Mouse (Mus musculus) liver, postnatal 0 days (tissue): ENCODE measurements around the gene Gm20388.

Source experiments
- CTCF ChIP-seq: sonication (generic); IDR thresholded peaks from 2 replicates; pipeline ENCODE4 v1.5.1; 2016; ENCODE audit warnings: antibody characterized with exemption, low read depth
- EP300 ChIP-seq: IDR thresholded peaks from 2 replicates; pipeline ENCODE4 v1.6.1; 2016; ENCODE audit warnings: antibody characterized with exemption, low read depth, mild to moderate bottlenecking

DNA sequence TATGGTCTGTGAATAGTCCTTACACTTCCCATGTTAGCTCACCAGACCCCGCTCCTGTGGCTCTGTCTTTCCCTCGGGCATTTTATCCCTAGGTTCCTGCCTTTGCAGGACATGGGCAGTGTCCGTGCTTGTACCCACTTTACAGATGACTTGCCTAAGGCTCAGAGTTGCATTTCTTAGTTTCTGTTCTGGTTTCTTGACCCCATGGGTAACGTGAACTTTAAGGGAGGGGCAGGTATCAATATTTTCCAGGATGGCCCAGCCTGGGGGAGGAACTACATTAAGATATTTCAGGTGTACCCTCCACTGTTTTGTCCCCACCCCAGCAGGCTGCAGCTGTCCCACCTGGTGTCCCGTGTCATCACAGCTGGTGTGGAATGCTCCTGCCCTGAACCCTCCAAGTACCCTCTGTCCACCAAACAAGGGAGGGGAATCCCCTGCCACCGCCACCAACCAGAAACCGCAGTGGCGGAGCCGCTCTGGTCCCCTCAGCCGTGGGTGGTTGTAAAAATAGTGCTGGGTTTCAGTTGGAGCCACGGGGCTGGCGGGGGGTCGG is 353.8 kb downstream of the Gm20388 start:
- no peak for TF ChIP-seq EP300
- TF ChIP-seq CTCF, result no peak
